Mouse (Mus musculus): ENCODE results near the gene Il33.

The Il33 gene

GRCm38 (mm10) chr19:30000406-30001365 is 75.8 kb downstream of the Il33 start:
- no peak for DNase-seq (ENCODE audit: low spot score)

- no peak for DNase-seq (ENCODE audit: low spot score)
These were observed 76.6 kb downstream of the Il33 start for GRCm38 (mm10) chr19:30001550-30001949.

- peak; percentile 67 for DNase-seq (ENCODE audit: low spot score)
These were observed 78.7 kb downstream of the Il33 start, which contains the start of gene Trpd52l3 for GRCm38 (mm10) chr19:30003621-30004020. Trpd52l3 (plus strand) TSS chr19:30003790.

GRCm38 (mm10) chr19:30006371-30006770 is 81.5 kb downstream of the Il33 start:
- DNase-seq (ENCODE audit: low spot score): no peak

Data from testis, postnatal 14 days (tissue).